Mouse (Mus musculus): ENCODE results near the gene Xndc1. TPM values are rescaled to one million over a fixed set of nuclear protein-coding genes. Genes with fewer than 3 reads are reported as not detected.

Xndc1 gene
- polyA plus RNA-seq, 1 experiment from 2014 or later: 28.1 TPM

DNA sequence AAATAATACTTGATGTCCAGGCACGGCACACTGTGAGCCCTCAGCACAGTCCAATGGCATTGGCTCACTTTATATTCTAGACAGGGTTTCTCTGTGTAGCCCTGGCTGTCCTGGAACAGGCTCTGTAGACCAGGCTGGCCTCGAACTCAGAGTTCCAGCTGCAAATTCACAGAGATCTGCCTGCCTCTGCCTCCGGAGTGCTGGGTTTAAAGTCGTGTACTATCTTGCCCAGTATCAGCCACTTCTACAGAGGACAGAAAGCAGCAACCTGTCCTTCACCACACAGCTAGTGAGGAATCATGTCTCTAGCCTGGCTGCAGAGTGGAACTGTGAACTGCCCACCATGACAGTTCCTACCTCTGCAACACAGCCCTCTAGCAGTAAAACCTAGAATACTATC, 44.4 kb downstream of the Xndc1 start:
- 85% methylated on average over 4 of the region's 4 CpGs for WGBS
- Histone ChIP-seq H3K27ac (replicated peaks) (no peak overlapping the region), H3K4me3 (no peak overlapping the region), H3K4me1 (replicated peaks) (peaks cover 5% of the 10 kb centered on the region; the same call in 1 of the 2 replicates), H3K36me3 (no peaks in the 10 kb centered on the region), H3K9ac (no peak overlapping the region), H3K27me3 (no peaks in the 10 kb centered on the region), H3K9me3 (no peaks in the 10 kb centered on the region), H3K4me2 (no peak overlapping the region)
- ATAC-seq (ENCODE audit: low FRiP score, low read depth): no peak

DNA sequence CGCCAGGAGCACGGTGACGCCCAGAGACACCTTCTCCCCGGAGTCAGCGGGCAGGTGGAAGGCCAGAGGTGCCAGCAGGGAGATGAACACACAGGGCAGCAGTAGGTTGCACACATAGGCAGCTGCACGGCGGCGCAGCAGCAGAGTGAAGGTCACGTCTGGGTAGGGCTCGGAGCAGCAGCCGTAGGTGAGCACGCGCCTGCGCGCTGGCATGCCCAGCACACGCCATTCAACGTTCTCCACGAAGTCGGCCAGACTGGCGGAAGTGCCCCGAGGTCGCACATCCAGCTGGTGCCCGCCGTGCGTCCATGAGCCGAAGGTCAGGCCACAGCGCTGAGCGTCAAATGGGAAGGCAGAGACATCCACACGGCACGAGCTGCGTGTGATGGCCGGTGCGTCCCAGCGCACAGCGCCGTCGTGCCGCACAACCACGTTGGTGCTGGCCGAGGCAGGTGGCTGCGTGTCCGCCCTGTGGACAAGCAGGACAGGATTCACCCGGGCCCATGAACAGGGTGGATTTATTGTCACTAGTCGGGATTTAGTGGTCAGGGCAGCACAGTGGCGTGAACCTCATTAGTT, 47.9 kb downstream of the Xndc1 start:
- no peaks in the 10 kb centered on the region for H3K9me3 ChIP-seq
- ATAC-seq (ENCODE audit: low FRiP score, low read depth): no peak
- 88% methylated on average over 45 of the region's 45 CpGs for WGBS
- H3K27me3 ChIP-seq: no peaks in the 10 kb centered on the region
- H3K4me1 ChIP-seq (replicated peaks): no peaks in the 10 kb centered on the region
- no peak overlapping the region for H3K4me3 ChIP-seq
- H3K9ac ChIP-seq: no peak overlapping the region
- peaks cover 5% of the 10 kb centered on the region for H3K36me3 ChIP-seq
- H3K27ac ChIP-seq (replicated peaks): no peak overlapping the region
- no peak overlapping the region for H3K4me2 ChIP-seq

DNA sequence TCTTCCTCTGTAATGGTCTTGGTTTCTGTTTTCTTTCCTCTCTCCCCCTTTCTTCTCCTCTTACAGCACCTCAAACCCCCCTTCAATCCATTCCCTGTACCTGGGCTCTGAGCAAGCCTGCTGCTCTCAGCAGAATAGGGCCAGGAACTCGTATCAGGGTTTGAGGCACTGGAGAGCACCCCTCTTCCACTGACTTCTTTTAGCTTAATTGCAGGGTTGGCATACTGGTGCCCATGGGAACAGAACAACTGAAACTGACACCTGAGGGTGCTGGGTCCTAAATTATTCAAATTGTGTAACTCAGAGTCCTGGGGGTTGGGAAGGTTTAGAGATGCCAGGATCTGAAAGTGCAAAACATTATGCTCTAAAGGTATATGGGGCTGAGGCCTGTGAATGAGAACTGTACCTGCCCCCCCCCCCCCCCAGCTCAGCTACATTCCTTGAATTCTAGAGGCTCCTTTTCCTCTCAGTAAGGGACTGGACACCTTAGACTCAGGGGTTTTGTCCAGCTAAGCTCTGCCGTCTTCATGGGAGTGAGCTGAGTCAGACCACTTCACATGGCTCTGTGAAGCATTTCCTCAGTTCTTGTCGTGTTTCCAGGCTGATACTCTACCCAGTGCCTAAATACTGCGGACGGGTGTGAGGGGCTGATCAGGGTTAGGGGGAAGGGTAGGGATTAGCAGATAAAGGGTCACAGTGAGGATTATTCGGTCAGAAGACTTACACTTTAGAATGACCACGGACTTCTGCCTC, 51.4 kb downstream of the Xndc1 start, which contains the start of gene Chrna10:
Gene Chrna10, minus strand, starts transcription at position 250 of the 753 bp plus-strand sequence.
- WGBS: 58% methylated on average over 7 of the region's 7 CpGs
- Histone ChIP-seq H3K36me3 (peaks cover 39% of the 10 kb centered on the region), H3K4me1 (replicated peaks) (no peaks in the 10 kb centered on the region)

DNA sequence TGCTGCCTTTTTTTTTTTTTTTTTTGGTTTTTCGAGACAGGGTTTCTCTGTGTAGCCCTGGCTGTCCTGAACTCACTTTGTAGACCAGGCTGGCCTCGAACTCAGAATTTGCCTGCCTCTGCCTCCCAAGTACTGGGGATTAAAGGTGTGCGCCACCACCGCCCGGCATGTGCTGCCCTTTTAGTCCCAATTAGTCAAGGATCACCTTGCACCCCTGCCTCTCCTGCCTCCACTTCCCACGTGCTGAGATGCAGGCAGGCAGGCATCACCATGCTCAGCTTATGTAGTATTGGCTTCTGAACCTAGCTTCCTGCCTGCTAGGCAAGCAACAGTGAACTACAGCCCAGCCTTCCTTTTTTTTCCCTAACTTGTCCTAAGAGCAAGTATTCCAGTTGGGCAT, 52.1 kb downstream of the Xndc1 start:
- Histone ChIP-seq H3K4me2 (no peak overlapping the region), H3K9ac (no peak overlapping the region), H3K27me3 (no peaks in the 10 kb centered on the region), H3K27ac (replicated peaks) (no peak overlapping the region), H3K4me1 (replicated peaks) (no peaks in the 10 kb centered on the region), H3K4me3 (no peak overlapping the region), H3K36me3 (peaks cover 45% of the 10 kb centered on the region), H3K9me3 (no peaks in the 10 kb centered on the region)
- whole genome bisulfite sequencing: 84% methylated on average over 6 of the region's 6 CpGs
- no peak for ATAC-seq (ENCODE audit: low FRiP score, low read depth)

More for the DNA sequence above, 51.4 kb downstream of the Xndc1 start, which contains the start of gene Chrna10:
- H3K9me3 ChIP-seq: no peaks in the 10 kb centered on the region
- ATAC-seq (ENCODE audit: low FRiP score, low read depth): no peak; the same call in 1 of the 2 replicates
- H3K27ac ChIP-seq (replicated peaks): no peak within 1 kb of the TSS
- no peak within 1 kb of the TSS for H3K9ac ChIP-seq
- no peak within 1 kb of the TSS for H3K4me3 ChIP-seq
- H3K27me3 ChIP-seq: no peaks in the 10 kb centered on the region
- H3K4me2 ChIP-seq: no peak within 1 kb of the TSS

DNA sequence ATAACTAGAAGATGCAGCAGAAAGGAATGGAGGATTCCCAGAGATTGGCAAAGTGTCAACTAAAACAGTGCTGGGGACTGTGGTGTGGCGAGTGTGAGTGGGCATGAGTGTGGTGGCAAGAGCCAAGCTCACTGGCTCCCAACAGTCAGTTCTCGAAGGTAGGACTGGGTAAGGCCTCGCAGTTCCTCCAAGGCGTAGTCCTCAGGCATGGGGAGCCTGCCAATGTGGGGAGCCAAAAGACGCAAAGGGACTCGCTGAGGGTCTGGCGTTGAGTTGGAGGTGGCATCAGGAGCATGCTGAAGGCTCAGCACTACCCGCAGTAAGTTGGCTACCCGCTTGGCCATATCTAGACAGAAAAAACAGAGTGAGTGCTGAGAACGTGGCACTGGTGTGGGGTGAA, 55.0 kb downstream of the Xndc1 start:
- H3K27me3 ChIP-seq: no peaks in the 10 kb centered on the region
- H3K27ac ChIP-seq (replicated peaks): no peak overlapping the region
- no peaks in the 10 kb centered on the region for H3K4me1 ChIP-seq (replicated peaks)
- H3K9me3 ChIP-seq: no peaks in the 10 kb centered on the region
- no peak overlapping the region for H3K4me2 ChIP-seq
- ATAC-seq (ENCODE audit: low FRiP score, low read depth): no peak
- no peak overlapping the region for H3K9ac ChIP-seq
- H3K4me3 ChIP-seq: no peak overlapping the region
- H3K36me3 ChIP-seq: peaks cover 74% of the 10 kb centered on the region
- 93% methylated on average over 10 of the region's 10 CpGs for WGBS

DNA sequence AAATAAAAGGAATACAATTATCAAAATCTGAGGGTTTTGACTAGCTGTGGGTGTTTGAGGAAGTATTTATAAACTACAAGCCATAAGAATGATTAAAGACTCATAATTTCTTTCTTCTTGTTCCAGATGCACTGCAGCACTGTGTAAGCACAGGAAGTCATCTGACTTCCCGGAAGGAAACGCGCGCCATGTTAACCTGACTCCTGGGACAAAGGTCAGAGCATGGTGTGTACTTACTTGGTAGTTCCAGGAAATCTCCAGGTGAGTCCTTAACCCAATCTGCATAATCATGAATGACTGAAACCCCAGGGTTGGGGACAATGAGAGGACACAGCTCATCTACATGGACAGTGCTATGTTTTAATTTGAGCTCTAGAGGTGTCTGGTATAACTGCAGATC, 67.1 kb downstream of the Xndc1 start:
- Histone ChIP-seq H3K9ac (no peak overlapping the region), H3K4me3 (no peak overlapping the region), H3K36me3 (peaks cover 70% of the 10 kb centered on the region), H3K4me2 (no peak overlapping the region), H3K4me1 (replicated peaks) (no peaks in the 10 kb centered on the region), H3K27me3 (no peaks in the 10 kb centered on the region), H3K9me3 (no peaks in the 10 kb centered on the region), H3K27ac (replicated peaks) (no peak overlapping the region)
- ATAC-seq (ENCODE audit: low FRiP score, low read depth): no peak
- WGBS: 96% methylated on average over 4 of the region's 4 CpGs

Other genes starting within 250 kb of the Xndc1 start
- 1.5 and 2.3 TPM in 2 replicates for gene Phox2a, start 247.2 kb upstream of the Xndc1 start, polyA plus RNA-seq (2015; fragmentation: Nextera tagmentation; extraction: Ambion mirVana)
- 17.2 and 18.2 TPM in 2 replicates for gene Inppl1, start 227.3 kb upstream of the Xndc1 start, polyA plus RNA-seq (2015; fragmentation: Nextera tagmentation; extraction: Ambion mirVana)
- 2.4 and 2.9 TPM in 2 replicates for gene Folr2, start 208.3 kb upstream of the Xndc1 start, polyA plus RNA-seq (2015; fragmentation: Nextera tagmentation; extraction: Ambion mirVana)
- 72.9 and 77.5 TPM in 2 replicates for gene Anapc15, start 201.8 kb upstream of the Xndc1 start, polyA plus RNA-seq (2015; fragmentation: Nextera tagmentation; extraction: Ambion mirVana)
- 29.8 and 51.4 TPM in 2 replicates for gene Folr1, start 194.7 kb upstream of the Xndc1 start, polyA plus RNA-seq (2015; fragmentation: Nextera tagmentation; extraction: Ambion mirVana)
- gene Lamtor1, start 159.6 kb upstream of the Xndc1 start, polyA plus RNA-seq (2015; fragmentation: Nextera tagmentation; extraction: Ambion mirVana): 155 and 165 TPM in 2 replicates
- gene Tomt, start 159.2 kb upstream of the Xndc1 start, polyA plus RNA-seq (2015; fragmentation: Nextera tagmentation; extraction: Ambion mirVana): 0.45 and 0.49 TPM in 2 replicates
- 12.5 and 15.2 TPM in 2 replicates for gene Lrrc51, start 131.6 kb upstream of the Xndc1 start, polyA plus RNA-seq (2015; fragmentation: Nextera tagmentation; extraction: Ambion mirVana)
- 43.3 and 46.5 TPM in 2 replicates for gene Numa1, start 131.4 kb upstream of the Xndc1 start, polyA plus RNA-seq (2015; fragmentation: Nextera tagmentation; extraction: Ambion mirVana)
- gene Il18bp, start 46.8 kb upstream of the Xndc1 start, polyA plus RNA-seq (2015; fragmentation: Nextera tagmentation; extraction: Ambion mirVana): 4.7 and 5.4 TPM in 2 replicates
- 34.5 and 35.5 TPM in 2 replicates for gene Rnf121, start within 50 bp of the Xndc1 start, polyA plus RNA-seq (2015; fragmentation: Nextera tagmentation; extraction: Ambion mirVana)
- gene Xntrpc, start 202 bp downstream of the Xndc1 start, polyA plus RNA-seq (2015; fragmentation: Nextera tagmentation; extraction: Ambion mirVana): 0.51 and 0.99 TPM in 2 replicates
- gene Trpc2, start 17.6 kb downstream of the Xndc1 start, polyA plus RNA-seq (2015; fragmentation: Nextera tagmentation; extraction: Ambion mirVana): 0.81 TPM in 1 of 2 replicates, not detected in the other
- gene Art1, start 36.2 kb downstream of the Xndc1 start, polyA plus RNA-seq (2015; fragmentation: Nextera tagmentation; extraction: Ambion mirVana): 0.41 and 0.44 TPM in 2 replicates
- 0.17 and 0.28 TPM in 2 replicates for gene Art5, start 44.0 kb downstream of the Xndc1 start, polyA plus RNA-seq (2015; fragmentation: Nextera tagmentation; extraction: Ambion mirVana)
- not detected in 2 replicates for gene Chrna10, start 51.3 kb downstream of the Xndc1 start, polyA plus RNA-seq (2015; fragmentation: Nextera tagmentation; extraction: Ambion mirVana)
- 19.0 and 20.6 TPM in 2 replicates for gene Nup98, start 144.7 kb downstream of the Xndc1 start, polyA plus RNA-seq (2015; fragmentation: Nextera tagmentation; extraction: Ambion mirVana)
- gene Pgap2, start 144.7 kb downstream of the Xndc1 start, polyA plus RNA-seq (2015; fragmentation: Nextera tagmentation; extraction: Ambion mirVana): 59.0 and 64.0 TPM in 2 replicates
- gene Rhog, start 190.5 kb downstream of the Xndc1 start, polyA plus RNA-seq (2015; fragmentation: Nextera tagmentation; extraction: Ambion mirVana): 20.1 and 20.5 TPM in 2 replicates
- gene Stim1, start 202.3 kb downstream of the Xndc1 start, polyA plus RNA-seq (2015; fragmentation: Nextera tagmentation; extraction: Ambion mirVana): 13.6 and 15.1 TPM in 2 replicates

Data from hindbrain, embryonic 15.5 days (tissue).